Mouse (Mus musculus) CD4-positive, CD25-positive, alpha-beta regulatory T cell, adult 4 months (primary cell): ENCODE measurements around the gene Pkp4. TPM values are rescaled to one million over a fixed set of nuclear protein-coding genes. Genes with fewer than 3 reads are reported as not detected.

ENCODE experiments used
- ATAC-seq: one replicate; pipeline ENCODE4 v1.8.0; 2017
- polyA plus RNA-seq, 2 experiments: library from polyadenylated mRNA; unstranded; fragments of 100-300 nt; shearing (Covaris generic); gene quantifications; one replicate each; pipeline ENCODE4 v1.2.1; 2017

Gene Pkp4
- 10 to 100 TPM; 14.7 to 17.2 TPM for polyA plus RNA-seq

- peak; percentile 94 for ATAC-seq
Observed at GRCm38 (mm10) chr2:59160605-59160963, at the start of gene Pkp4, which contains the start of gene Ccdc148. Gene Pkp4, plus strand, starts transcription at chr2:59160850. Gene Ccdc148, minus strand, starts transcription at chr2:59160683.

- no peak for ATAC-seq
Observed at GRCm38 (mm10) chr2:59129023-59129422, 31.6 kb upstream of the Pkp4 start.

GRCm38 (mm10) chr2:59129821-59130220 is 30.8 kb upstream of the Pkp4 start:
- no peak for ATAC-seq

- ATAC-seq: no peak
Observed at GRCm38 (mm10) chr2:59131044-59131443, 29.6 kb upstream of the Pkp4 start.

GRCm38 (mm10) chr2:59155428-59155827 is 5.2 kb upstream of the Pkp4 start:
- ATAC-seq: no peak

- no peak for ATAC-seq
Observed at GRCm38 (mm10) chr2:59158117-59158516, 2.5 kb upstream of the Pkp4 start.

GRCm38 (mm10) chr2:59159961-59160604 is 567 bp upstream of the Pkp4 start:
- ATAC-seq: peak; percentile 15

GRCm38 (mm10) chr2:59161021-59161440 is 381 bp downstream of the Pkp4 start:
- ATAC-seq: peak; percentile 5

GRCm38 (mm10) chr2:59161441-59162284 is 1.0 kb downstream of the Pkp4 start:
- ATAC-seq: peak; percentile 35

GRCm38 (mm10) chr2:59162285-59162600 is 1.6 kb downstream of the Pkp4 start:
- no peak for ATAC-seq

- peak; percentile 35 for ATAC-seq
Observed at GRCm38 (mm10) chr2:59166976-59167375, 6.3 kb downstream of the Pkp4 start.

- no peak for ATAC-seq
Observed at GRCm38 (mm10) chr2:59167830-59168229, 7.2 kb downstream of the Pkp4 start.

- no peak for ATAC-seq
Observed at GRCm38 (mm10) chr2:59169572-59170207, 9.0 kb downstream of the Pkp4 start.

GRCm38 (mm10) chr2:59170208-59170589 is 9.5 kb downstream of the Pkp4 start:
- ATAC-seq: no peak

GRCm38 (mm10) chr2:59170593-59170992 is 9.9 kb downstream of the Pkp4 start:
- no peak for ATAC-seq

GRCm38 (mm10) chr2:59171533-59171932 is 10.9 kb downstream of the Pkp4 start:
- peak; percentile 79 for ATAC-seq

GRCm38 (mm10) chr2:59175926-59176325 is 15.3 kb downstream of the Pkp4 start:
- no peak for ATAC-seq

GRCm38 (mm10) chr2:59178191-59178590 is 17.5 kb downstream of the Pkp4 start:
- ATAC-seq: no peak

- no peak for ATAC-seq
Observed at GRCm38 (mm10) chr2:59178960-59179359, 18.3 kb downstream of the Pkp4 start.

- ATAC-seq: no peak
Observed at GRCm38 (mm10) chr2:59179487-59179886, 18.8 kb downstream of the Pkp4 start.

- no peak for ATAC-seq
Observed at GRCm38 (mm10) chr2:59181321-59182113, 20.9 kb downstream of the Pkp4 start.

- no peak for ATAC-seq
Observed at GRCm38 (mm10) chr2:59183541-59183940, 22.9 kb downstream of the Pkp4 start.
